Comparison of ENCODE assay signal across 14 mouse cellular contexts in genomic region chr11:109079466-109079865, GRCm38 (mm10).
A peak's percentile ranks its signal among the peaks of the same experiment; 100 is the strongest.
DNase-seq lines count a peak whose midpoint lies in the region; ATAC-seq and TF ChIP-seq lines count a peak whose summit lies in the region.
"Had no signal": no experiment of that assay in that cellular context is flagged by ENCODE, and none has a peak within 500 bp of the region (broad histone marks: within the 10 kb centered on the region; RNA-seq: fewer than 3 reads in every experiment).

No protein-coding gene starts in this region.

- H3K4me3 ChIP-seq in forebrain, postnatal 0 days (ENCODE audit: low read depth, low read length) = no peak overlapping the region
- no peak overlapping the region for H3K4me3 ChIP-seq in forebrain, embryonic 10.5 days

- H3K4me2 ChIP-seq in forebrain, postnatal 0 days (ENCODE audit: low read depth) = no peak overlapping the region
- H3K4me2 ChIP-seq: midbrain, embryonic 11.5 days had no signal

- H3K36me3 ChIP-seq in forebrain, postnatal 0 days (ENCODE audit: insufficient read depth) = no peaks in the 10 kb centered on the region
- no peaks in the 10 kb centered on the region for H3K36me3 ChIP-seq in forebrain, embryonic 10.5 days (replicated peaks)

- TF ChIP-seq CTCF in forebrain, postnatal 0 days (IDR thresholded peaks at IDR 0.05; ENCODE audit: low read depth) = no peak
- no peak for TF ChIP-seq CTCF in brain, embryonic 14.5 days (IDR thresholded peaks at IDR 0.05; ENCODE audit: borderline replicate concordance, extremely low read depth, insufficient read depth, insufficient read length)

- TF ChIP-seq POLR2A in brain, embryonic 14.5 days (IDR thresholded peaks at IDR 0.05; ENCODE audit: borderline replicate concordance, extremely low read depth, insufficient read depth, insufficient read length, poor library complexity, severe bottlenecking) = no peak

- no peaks in the 10 kb centered on the region for H3K27me3 ChIP-seq in forebrain, postnatal 0 days (ENCODE audit: insufficient read depth, low read length)
- no peaks in the 10 kb centered on the region for H3K27me3 ChIP-seq in forebrain, embryonic 10.5 days (ENCODE audit: poor library complexity, severe bottlenecking)

- no peaks in the 10 kb centered on the region for H3K4me1 ChIP-seq in forebrain, postnatal 0 days (ENCODE audit: insufficient read depth)
- H3K4me1 ChIP-seq in forebrain, embryonic 10.5 days = no peaks in the 10 kb centered on the region

- WGBS in forebrain, postnatal 0 days = 60% methylated on average over 4 of the region's 4 CpGs
- WGBS in forebrain, embryonic 10.5 days = 82% methylated on average over 4 of the region's 4 CpGs

- H3K27ac ChIP-seq in forebrain, postnatal 0 days (ENCODE audit: low read depth, low read length) = no peak overlapping the region
- no peak overlapping the region for H3K27ac ChIP-seq in forebrain, embryonic 10.5 days
- H3K27ac ChIP-seq: kidney, postnatal 0 days; liver, embryonic 14.5 days had no signal

- DNase-seq in forebrain, postnatal 0 days = peak; percentile 32
- DNase-seq in forebrain, embryonic 10.5 days (ENCODE audit: extremely low spot score, low spot score) = no peak
- DNase-seq in left cerebral cortex, postnatal 4 days = peak; percentile 87
- DNase-seq in left cerebral cortex, adult 11 months (ENCODE audit: low spot score) = no peak
- DNase-seq in adrenal gland, adult 2 months = peak; percentile 66
- peak; percentile 62 for DNase-seq in brain, embryonic 14.5 days (ENCODE audit: low read depth)
- DNase-seq in kidney, adult 18-20 months = no peak
- DNase-seq: cerebellum, adult 11-12 months; embryo, embryonic 11 days; gastrocnemius, postnatal 14 days had no signal

- no peak overlapping the region for H3K9ac ChIP-seq in forebrain, postnatal 0 days
- H3K9ac ChIP-seq: liver, embryonic 14.5 days had no signal

- no peaks in the 10 kb centered on the region for H3K9me3 ChIP-seq in forebrain, postnatal 0 days (ENCODE audit: low read length)
- H3K9me3 ChIP-seq in forebrain, embryonic 10.5 days = no peaks in the 10 kb centered on the region

- intact Hi-C loops in left cerebral cortex, postnatal 4 days (cut with DNase I) = no loop called here

- no peak for ATAC-seq in forebrain, postnatal 0 days
- ATAC-seq: lung, postnatal 0 days had no signal

Comparison
In these comparisons a context has a peak if more than half of its experiments do, and no peak if none do; other contexts are left out.
1. DNase-seq: peak in forebrain, postnatal 0 days (single experiment), left cerebral cortex, postnatal 4 days (single experiment), adrenal gland, adult 2 months (single experiment) and brain, embryonic 14.5 days (single experiment); none in forebrain, embryonic 10.5 days (single experiment), left cerebral cortex, adult 11 months (single experiment) and kidney, adult 18-20 months (single experiment).